Mouse (Mus musculus) neutrophil, adult 5-6 weeks (primary cell): ENCODE measurements around the gene Mgarp. TPM values are rescaled to one million over a fixed set of nuclear protein-coding genes. Genes with fewer than 3 reads are reported as not detected.
"Not testable (repeated sequence)": the region's sequence is repeated elsewhere in the genome, so short reads cannot be mapped to it uniquely, and the experiment has no call there.

Experiments
- ATAC-seq: fragments of 151-379, 151-347 bp; 2 replicates; pipeline ENCODE4 v1.8.0; 2017; ENCODE audit warnings: mild to moderate bottlenecking, moderate TSS enrichment; ENCODE audit not compliant: insufficient number of reproducible peaks, poor library complexity, low FRiP score, severe bottlenecking; ENCODE audit errors: extremely low read depth
- total RNA-seq: library from RNA; stranded (forward); fragments of 200-1000 nt; gene quantifications from 2 replicates; pipeline ENCODE4 v1.2.3, GENCODE M21; 2017

Gene Mgarp
- total RNA-seq, 1 experiment from 2014 or later = not detected

- ATAC-seq = peak; percentile 72
These were observed 21.0 kb downstream of the Mgarp start for GRCm38 (mm10) chr3:51375307-51376265.

GRCm38 (mm10) chr3:51373544-51373943, 23.0 kb downstream of the Mgarp start:
- no peak for ATAC-seq

GRCm38 (mm10) chr3:51372883-51373282, 23.7 kb downstream of the Mgarp start:
- ATAC-seq = no peak

- no peak for ATAC-seq
These were observed 24.7 kb downstream of the Mgarp start for GRCm38 (mm10) chr3:51371826-51372225.

DNA sequence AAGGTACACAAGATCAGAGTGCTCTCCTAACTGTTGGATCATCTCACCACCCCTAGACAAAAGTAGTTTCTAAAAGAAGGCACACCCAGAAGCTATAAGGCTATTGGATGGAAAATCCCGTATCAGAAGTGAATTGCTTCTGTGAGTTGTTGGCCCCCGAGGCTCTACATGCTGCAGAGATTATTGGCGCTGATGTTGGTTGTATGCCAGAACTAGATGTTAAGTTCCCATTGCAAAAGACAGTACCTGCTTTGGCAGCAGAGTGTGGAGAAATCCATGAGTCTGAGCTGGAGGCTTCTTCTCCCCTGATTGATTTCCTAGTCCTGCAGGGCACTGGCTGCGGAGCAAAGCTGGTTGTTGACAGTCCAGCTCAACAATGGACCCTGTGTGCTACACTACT, 28.5 kb downstream of the Mgarp start:
- no peak for ATAC-seq

DNA sequence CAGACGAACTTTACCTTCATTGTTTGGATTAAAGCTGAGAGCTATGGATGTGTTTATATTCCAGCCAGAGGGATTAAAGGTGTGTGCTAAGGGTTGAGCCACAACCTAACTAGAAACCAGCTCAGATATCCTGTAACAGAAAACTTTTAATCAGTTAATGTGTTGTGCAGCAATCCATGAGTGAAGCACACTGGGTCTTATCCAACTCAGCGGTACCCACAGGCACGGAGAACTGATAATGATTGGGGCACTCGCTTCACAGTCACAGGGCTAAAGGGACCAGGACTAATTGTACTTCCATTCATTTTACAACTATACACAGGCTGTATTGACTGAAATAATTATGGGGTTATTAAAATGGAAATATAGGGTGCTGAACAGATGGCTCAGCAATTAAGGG, 29.6 kb downstream of the Mgarp start:
- ATAC-seq = no peak

GRCm38 (mm10) chr3:51365517-51365882, 31.0 kb downstream of the Mgarp start:
- no peak for ATAC-seq

- peak; percentile 93 for ATAC-seq
These were observed 31.6 kb downstream of the Mgarp start for GRCm38 (mm10) chr3:51364703-51365516.

GRCm38 (mm10) chr3:51361066-51361465, 35.5 kb downstream of the Mgarp start:
- no peak for ATAC-seq

- ATAC-seq = no peak
These were observed 36.8 kb downstream of the Mgarp start for GRCm38 (mm10) chr3:51359558-51360307.

GRCm38 (mm10) chr3:51358660-51359557, 37.6 kb downstream of the Mgarp start:
- peak; percentile 60 for ATAC-seq

- peak; percentile 37 for ATAC-seq
These were observed 38.4 kb downstream of the Mgarp start for GRCm38 (mm10) chr3:51358181-51358580.

- ATAC-seq = no peak
These were observed 38.9 kb downstream of the Mgarp start for GRCm38 (mm10) chr3:51357624-51358023.

DNA sequence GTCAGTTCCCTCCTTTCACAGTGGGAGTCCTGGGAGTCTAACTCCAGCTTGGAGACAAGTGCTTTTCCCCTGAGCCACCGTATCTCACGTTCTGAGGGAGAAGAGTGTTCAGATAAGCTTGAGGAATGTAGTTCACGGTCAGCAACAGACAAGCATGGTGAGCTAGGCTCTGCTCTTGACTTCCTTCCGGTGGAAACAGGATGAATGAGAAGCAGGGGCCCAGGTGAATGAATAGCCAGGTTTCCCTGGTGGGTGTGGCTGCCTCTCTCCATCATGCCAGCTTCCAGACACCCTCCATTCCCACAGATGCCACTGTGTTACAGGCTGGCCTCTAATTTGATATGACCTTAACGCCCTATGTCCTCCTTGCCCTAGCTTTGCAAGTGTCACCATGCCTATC, 39.5 kb downstream of the Mgarp start:
- ATAC-seq = no peak

DNA sequence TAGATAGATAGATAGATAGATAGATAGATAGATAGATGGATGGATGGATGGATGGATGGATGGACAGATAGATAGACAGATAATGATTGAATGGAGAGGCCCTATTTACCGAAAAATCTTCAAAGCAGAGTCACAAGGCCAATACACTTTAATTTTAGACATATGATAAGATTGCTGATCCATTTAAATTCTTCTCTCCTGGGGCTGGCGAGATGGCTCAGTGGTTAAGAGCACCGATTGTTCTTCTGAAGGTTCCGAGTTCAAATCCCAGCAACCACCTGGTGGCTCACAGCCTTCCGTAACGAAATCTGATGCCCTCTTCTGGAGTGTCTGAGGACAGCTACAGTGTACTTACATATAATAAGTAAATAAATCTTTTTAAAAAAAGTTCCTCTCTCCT, 41.6 kb downstream of the Mgarp start:
- not testable (repeated sequence) for ATAC-seq

DNA sequence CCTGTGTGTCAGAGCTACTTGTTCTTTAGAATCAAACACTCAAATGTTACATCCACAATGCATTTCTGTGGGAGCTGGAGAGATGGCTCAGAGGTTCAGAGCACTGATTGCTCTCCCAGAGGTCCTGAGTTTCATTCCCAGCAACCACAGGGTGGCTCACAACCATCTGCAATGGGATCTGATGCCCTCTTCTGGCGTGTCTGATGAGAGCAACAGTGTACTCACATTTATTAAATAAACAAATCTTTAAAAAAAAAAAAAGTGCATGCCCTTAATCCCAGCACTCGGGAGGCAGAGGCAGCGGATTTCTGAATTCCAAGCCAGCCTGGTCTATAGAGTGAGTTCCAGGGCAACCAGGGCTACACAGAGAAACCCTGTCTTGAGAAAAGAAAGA, 42.5 kb downstream of the Mgarp start:
- ATAC-seq = no peak

- ATAC-seq = peak; percentile 85
These were observed 43.1 kb downstream of the Mgarp start for GRCm38 (mm10) chr3:51353325-51354033.

GRCm38 (mm10) chr3:51350806-51351205, 45.7 kb downstream of the Mgarp start:
- ATAC-seq = no peak
